Mouse (Mus musculus): Measurements from ENCODE around the gene Taok1.

GRCm38 (mm10) chr11:77505291-77505980 lies 102.2 kb downstream of the Taok1 start:
- no peak for TF ChIP-seq CTCF (IDR thresholded peaks at IDR 0.05; ENCODE audit: low read depth)
- no peak for TF ChIP-seq EP300 (IDR thresholded peaks at IDR 0.05; ENCODE audit: low read depth)

All from heart, postnatal 0 days (tissue).